Mouse (Mus musculus) mature B cell (primary cell): ENCODE measurements around the gene Gpbar1.

Experiments used
- in situ Hi-C: fragments of 300-500 bp; cut with MboI; formaldehyde crosslinking; loops from 2 replicates; pipeline ENCODE4 v1.14.3; 2019

The Gpbar1 gene

GRCm38 (mm10) chr1:74278538-74278937 lies at the start of gene Gpbar1:
Gene Gpbar1, plus strand, starts transcription at chr1:74278550.
- in situ Hi-C loops, result no loop called here

GRCm38 (mm10) chr1:74229942-74230341 lies 48.4 kb upstream of the Gpbar1 start:
- in situ Hi-C loops, result no loop called here

GRCm38 (mm10) chr1:74230992-74231391 lies 47.4 kb upstream of the Gpbar1 start:
- in situ Hi-C loops, result no loop called here

GRCm38 (mm10) chr1:74235938-74236589 lies 42.3 kb upstream of the Gpbar1 start, which contains the start of gene Arpc2:
Gene Arpc2, plus strand, starts transcription at chr1:74236084.
- in situ Hi-C loops, result no loop called here

- in situ Hi-C loops, result no loop called here
Measured at GRCm38 (mm10) chr1:74236590-74237317, 41.6 kb upstream of the Gpbar1 start.

GRCm38 (mm10) chr1:74237671-74238070 lies 40.7 kb upstream of the Gpbar1 start:
- in situ Hi-C loops, result no loop called here

GRCm38 (mm10) chr1:74238136-74238535 lies 40.2 kb upstream of the Gpbar1 start:
- in situ Hi-C loops, result no loop called here

GRCm38 (mm10) chr1:74239162-74239561 lies 39.2 kb upstream of the Gpbar1 start:
- in situ Hi-C loops, result no loop called here

- in situ Hi-C loops, result no loop called here
Measured at GRCm38 (mm10) chr1:74239618-74240017, 38.7 kb upstream of the Gpbar1 start.

GRCm38 (mm10) chr1:74240311-74240710 lies 38.0 kb upstream of the Gpbar1 start:
- in situ Hi-C loops, result no loop called here

- in situ Hi-C loops, result no loop called here
Measured at GRCm38 (mm10) chr1:74240832-74241231, 37.5 kb upstream of the Gpbar1 start.

GRCm38 (mm10) chr1:74245525-74245924 lies 32.8 kb upstream of the Gpbar1 start:
- in situ Hi-C loops, result loop anchor here (5.0 kb wide), 1 partner anchor 37 kb away; the partner anchor contains the start of genes Aamp and Pnkd

GRCm38 (mm10) chr1:74248799-74249198 lies 29.6 kb upstream of the Gpbar1 start:
- in situ Hi-C loops, result loop anchor here (5.0 kb wide), 1 partner anchor 34 kb away; the partner anchor contains the start of genes Aamp and Pnkd

GRCm38 (mm10) chr1:74249331-74249980 lies 28.9 kb upstream of the Gpbar1 start:
- in situ Hi-C loops, result loop anchor here (5.0 kb wide), 1 partner anchor 33 kb away; the partner anchor contains the start of genes Aamp and Pnkd

- in situ Hi-C loops, result no loop called here
Measured at GRCm38 (mm10) chr1:74250096-74250495, 28.3 kb upstream of the Gpbar1 start.

GRCm38 (mm10) chr1:74255704-74256345 lies 22.5 kb upstream of the Gpbar1 start:
- in situ Hi-C loops, result no loop called here

- in situ Hi-C loops, result no loop called here
Measured at GRCm38 (mm10) chr1:74256782-74257181, 21.6 kb upstream of the Gpbar1 start.

- in situ Hi-C loops, result no loop called here
Measured at GRCm38 (mm10) chr1:74262510-74262909, 15.8 kb upstream of the Gpbar1 start.

- in situ Hi-C loops, result no loop called here
Measured at GRCm38 (mm10) chr1:74268750-74269149, 9.6 kb upstream of the Gpbar1 start.

GRCm38 (mm10) chr1:74271659-74272058 lies 6.7 kb upstream of the Gpbar1 start:
- in situ Hi-C loops, result no loop called here

GRCm38 (mm10) chr1:74275015-74275414 lies 3.3 kb upstream of the Gpbar1 start:
- in situ Hi-C loops, result no loop called here

GRCm38 (mm10) chr1:74277041-74277440 lies 1.3 kb upstream of the Gpbar1 start:
- in situ Hi-C loops, result no loop called here
